Mouse (Mus musculus) CD4-positive helper T cell, adult 2 months (primary cell): Measurements from ENCODE around the gene Adcy1.

Source experiments
- DNase-seq: peaks from one replicate; pipeline ENCODE4 v3.0.0-alpha.2; 2012; ENCODE audit warnings: low read depth, missing footprints, low spot score

The Adcy1 gene

DNA sequence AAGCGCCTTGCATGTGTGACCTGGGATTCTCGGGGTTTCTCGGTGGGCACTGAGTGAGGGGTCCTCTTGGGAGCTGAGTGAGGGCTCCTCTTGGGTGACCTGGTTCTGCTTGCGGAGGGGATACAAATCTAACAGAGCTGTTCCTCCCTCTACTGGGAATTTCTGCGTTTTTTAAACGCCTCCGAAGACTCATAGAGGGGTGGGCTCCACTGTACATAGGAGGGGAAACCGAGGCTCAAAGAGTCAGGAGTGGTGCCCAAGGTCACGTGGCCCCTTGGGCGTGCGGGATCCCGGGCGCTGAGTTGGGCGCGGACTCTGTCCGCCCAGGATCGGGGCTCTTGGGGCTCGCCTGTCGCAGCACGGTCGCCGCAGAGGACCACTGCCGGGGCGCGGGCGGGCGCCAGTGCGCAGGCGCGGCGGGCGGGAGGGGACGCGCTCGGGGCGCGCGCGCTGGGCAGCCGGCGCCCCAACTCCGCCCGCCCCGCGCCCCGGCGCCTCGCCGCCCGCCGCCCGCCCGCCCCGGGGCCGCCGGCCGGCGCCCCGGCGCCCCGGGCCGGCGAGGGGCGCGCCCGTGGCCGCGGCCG, at the start of gene Adcy1:
Gene Adcy1, plus strand, starts transcription at position 489 of the 584 bp plus-strand sequence.
- DNase-seq = no peak

DNA sequence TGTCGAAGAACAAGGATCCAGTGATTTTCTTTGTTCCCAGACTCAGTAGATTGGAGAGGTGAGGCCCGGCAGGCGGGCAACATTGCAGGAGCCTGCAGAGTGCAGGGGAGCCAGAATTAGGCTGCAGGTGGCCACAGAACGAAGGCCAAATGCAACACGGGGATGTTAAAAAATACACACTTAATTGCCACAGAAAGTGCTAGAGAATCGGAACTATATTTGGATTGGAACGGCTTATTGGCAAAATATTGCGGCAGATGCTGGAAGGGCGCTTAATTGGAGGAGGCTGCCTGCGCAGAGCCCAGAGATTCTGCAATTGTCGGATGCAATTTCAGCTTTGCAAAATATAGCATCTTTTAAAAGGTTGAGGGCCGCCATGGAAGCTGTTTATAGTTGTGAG, 46.4 kb upstream of the Adcy1 start:
- DNase-seq = no peak

DNA sequence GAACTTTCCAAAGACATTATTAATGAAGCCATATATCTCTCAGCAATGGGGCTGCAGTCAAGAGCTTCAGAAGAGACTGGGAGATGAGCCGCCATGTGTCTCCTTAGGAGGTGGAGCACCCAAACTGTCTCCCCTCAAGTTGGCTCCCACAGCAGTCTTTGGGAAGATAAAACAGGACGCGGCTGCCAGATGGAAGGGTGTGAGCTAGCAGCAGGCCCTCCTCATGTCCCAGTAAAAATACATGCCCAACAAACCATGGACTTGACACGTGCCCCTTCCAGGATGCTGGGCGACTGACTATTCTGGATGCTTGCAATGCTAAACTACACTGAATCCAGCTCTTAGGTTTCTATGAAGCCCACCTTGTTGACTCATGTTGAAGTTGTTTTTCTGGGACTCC, 45.2 kb upstream of the Adcy1 start:
- DNase-seq = no peak

DNA sequence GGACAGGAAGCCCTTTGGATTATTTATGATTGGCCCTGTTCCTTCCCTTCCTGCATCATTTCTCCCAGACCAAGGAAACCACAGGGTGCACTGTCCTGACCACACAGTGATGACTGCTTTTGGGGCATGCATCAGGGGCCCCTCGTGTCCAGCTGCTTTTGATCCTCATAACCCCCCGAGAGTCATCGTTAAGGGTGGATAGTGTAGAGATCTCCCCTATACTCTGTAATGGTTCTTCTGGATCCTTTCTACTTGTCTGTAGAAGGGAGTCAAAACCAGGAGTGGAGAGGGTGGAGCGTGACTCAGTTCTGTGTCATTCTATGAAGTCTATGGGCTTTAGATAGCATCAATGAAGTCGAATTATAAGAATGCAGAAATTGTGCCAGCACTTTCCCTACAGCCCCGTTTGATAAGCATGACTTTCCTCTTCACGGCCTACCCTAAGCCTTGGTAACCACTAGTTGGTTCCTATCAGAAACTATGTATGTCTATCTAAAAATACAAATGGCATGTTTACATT, 44.2 kb upstream of the Adcy1 start:
- no peak for DNase-seq

DNA sequence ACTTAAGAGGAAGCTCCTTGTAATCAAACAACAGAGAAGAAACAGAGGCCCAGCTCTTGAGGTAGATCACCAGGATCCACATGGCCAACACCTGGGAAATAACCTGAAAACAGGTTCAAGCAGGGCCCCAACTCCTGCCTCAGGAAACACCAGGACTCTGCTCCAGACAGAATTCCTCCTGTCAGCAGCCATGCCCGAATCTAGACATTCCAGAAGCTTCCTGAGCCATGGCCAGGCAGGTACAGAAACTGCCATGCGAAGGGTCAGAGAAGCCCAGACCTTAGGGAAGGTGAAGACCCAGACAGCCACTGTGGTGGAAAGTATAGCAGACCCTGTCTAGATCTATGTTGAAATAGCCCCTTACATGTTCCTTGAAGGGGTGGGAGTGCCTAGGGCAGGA, 30.2 kb upstream of the Adcy1 start:
- DNase-seq = no peak

DNA sequence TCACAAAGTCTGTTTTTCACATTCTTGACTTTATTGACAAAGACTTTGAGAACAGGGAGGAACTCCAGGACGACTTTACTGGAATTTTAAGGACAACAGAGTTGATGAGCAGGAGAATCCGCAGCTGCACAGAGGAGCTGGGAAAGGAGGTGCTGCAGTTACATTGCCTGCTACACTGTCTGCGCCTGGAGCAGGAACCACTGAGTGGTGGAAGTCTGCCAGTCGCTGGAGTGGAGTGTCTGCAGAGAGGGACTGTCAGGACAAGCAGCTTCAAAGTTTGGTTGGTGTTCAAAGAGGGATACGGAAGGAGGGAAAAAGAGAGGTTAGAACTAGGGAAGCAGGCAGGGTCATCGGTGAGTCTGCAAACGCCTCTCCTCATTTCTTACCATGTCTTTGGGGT, 23.6 kb upstream of the Adcy1 start:
- DNase-seq = no peak

DNA sequence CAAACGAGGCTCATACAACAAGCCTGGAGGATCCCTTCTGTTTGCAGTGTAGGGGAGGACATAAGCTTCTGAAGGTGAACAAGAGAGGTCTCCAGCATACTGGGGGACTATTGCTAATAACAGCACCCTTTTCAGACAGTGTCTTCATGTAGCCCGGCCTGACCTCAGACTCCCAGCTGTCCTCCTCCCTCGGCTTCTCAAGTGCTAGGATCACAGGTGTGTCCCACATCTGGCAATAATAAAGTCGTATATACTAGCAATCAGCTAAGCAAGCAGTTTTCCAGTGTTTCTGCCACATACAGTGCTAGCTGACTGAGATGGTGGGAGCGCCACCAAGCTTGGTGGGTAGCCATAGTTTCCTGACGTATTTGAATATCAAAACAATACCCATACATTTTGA, 22.5 kb upstream of the Adcy1 start:
- no peak for DNase-seq

DNA sequence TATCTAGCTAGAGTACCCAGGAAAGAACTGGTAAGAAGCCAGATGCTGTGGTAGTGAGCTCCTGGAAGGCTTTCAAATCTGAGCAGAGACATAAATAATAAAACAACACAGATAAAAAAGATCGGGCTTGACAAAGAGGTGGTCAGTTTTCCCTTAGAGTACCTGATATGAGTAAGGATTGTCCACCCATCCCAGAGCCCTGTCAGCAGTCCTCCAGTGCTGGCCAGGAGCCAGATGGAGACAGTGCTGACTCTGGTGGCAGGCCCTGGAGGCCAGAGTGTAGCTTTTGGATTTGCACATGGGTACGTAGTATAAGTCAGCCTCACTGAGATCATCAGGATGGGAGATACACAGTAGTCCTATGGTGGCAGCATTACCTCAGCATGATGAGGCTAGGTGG, 16.1 kb upstream of the Adcy1 start:
- no peak for DNase-seq

DNA sequence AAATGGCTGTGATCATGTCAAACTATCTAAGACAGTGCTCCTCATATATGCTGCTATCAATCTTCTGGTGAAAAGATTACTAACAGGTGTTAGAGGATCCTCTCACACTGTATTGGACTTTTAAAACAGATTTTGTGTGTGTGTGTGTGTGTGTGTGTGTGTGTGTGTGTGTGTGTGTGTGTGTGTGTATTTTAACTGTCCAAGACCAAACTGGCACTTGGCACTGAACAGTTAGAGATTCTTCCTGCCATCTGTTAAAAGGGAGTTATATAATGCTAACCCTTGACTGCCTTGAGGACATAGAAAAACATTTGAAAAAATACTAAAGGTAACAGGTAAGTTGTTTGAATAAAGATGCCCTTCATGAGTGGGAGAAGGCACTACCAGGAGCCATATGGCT, 15.7 kb upstream of the Adcy1 start:
- DNase-seq = no peak

DNA sequence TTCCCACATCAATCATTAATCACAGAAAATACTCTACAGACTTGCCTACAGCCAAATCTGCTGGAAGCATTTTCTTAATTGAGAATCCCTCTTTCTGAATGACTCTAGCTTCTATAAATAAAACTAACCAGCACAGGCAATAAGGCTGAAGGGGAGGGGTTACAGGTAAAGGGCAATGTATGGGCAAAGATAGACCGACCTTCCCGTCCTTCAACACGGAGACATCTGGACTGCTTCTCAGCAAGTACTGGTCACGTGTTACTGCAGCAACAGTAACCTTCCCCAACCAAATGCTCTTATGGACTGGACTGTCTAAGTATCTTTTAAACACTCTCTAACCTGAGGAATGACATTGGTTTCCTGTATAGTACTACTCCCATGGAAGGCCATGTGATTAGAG, 9.6 kb upstream of the Adcy1 start:
- DNase-seq = no peak

DNA sequence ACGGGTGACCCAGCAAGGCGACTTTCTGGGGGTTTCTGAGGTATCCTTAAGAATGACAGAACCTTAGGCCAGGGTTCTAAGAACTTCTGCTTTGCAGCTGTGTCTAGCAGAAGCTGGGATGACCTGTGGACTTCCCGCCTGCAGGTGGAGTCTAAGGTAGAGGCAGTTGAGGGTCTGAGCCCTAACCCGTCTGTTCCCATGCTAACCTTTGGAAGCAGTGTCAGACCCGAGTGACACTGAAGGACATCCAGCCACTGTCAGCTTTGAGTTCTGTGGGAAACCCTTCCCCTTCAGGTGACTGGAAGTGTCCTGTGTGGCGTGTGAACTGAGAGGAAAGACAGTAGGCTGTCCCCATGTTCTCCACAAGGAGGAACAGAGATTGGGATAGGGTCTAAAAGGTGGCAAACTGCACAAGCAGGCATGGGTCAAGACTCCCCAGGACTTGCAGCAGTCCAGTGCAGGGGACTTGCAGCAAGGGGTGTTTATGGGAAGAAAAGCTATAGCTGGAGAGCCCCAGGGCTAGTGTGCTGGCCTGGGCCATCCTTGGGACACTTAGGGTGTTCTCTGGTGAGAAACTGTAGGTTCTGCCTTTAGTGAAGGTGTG, 8.5 kb upstream of the Adcy1 start:
- DNase-seq = no peak

DNA sequence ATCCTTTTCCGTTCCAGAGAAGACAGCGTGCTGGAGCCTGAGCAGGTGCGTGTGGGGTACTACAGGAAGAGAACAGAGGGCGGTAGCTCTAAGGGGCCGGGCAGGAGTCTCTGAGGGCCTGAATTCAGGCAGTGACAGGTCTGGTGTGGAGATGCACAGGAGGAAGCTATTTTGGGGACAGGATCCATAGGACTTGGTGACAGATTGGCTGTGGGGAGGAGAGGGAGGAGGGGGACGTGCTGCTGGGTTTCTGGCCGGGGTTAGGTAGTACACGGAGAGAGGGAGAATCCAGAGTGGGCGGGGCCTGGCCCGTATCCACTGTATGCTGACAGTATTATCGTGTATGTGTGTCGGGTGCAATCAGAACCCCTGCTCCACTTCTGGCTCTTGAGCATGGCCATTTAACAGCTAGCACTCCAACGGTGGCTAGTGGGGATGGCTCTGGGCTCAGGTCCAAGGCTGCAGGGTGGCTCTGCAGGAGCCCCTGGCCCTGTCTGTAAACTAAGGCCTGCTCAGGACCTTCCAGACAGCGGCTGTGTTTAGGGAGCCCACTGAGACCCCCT, 7.8 kb upstream of the Adcy1 start:
- no peak for DNase-seq

DNA sequence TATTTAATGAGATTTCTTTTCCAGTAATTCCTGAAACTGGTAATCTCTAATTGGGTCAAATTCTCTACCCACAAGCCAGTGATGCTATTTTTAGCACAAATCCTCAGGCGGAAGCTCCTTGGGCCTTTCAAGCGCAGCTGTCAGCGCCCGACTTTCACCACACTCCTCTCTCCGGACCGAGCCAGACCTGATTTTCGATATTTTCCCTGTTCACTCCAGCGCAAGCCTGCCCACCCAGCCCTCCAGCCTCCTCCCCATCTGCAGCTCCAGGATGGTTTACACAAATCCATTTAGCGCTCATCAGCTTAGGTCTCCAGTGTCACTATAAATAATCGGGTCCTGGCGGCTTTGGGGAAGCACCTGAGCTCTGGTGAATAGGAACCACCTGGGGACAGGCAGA, 7.2 kb upstream of the Adcy1 start:
- DNase-seq = no peak

DNA sequence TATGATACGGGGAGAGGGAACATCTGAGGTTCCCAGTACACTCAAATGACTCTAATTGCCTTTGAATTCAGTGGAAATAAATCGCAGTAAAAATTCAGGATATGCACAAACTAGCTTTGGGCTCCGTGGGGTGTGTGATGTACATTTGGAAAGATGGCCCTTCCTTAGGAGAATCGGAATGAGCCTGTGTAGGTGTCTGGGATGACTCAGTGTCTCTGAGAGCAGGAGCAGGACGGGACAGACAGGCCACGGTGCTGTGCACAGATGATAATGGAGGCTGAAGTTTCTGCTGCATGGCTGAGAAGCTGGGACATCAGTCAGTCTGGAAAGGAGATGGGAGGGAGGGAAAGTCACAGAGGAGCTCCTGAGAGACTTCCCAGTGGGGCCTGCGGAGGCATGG, 5.5 kb upstream of the Adcy1 start:
- no peak for DNase-seq

DNA sequence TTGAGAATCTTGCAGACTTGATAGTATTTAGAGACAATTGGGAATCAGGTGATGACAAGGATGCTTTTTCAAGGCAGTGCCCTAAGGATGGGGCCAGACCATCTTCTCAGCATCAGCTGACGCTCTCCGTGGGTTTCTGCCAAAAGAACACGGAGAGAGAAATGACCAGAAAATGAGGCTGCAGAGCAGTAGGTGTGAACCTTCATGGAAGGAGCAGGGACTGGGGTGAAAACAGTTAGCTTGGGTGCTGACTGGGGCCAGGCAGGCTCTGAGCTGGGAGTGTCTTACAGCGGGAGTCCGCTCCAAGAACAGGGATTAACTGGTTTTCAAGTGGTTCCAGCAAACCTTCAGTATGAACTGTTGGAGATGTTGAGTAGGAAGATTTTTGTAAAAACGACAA, 1.3 kb upstream of the Adcy1 start:
- no peak for DNase-seq

DNA sequence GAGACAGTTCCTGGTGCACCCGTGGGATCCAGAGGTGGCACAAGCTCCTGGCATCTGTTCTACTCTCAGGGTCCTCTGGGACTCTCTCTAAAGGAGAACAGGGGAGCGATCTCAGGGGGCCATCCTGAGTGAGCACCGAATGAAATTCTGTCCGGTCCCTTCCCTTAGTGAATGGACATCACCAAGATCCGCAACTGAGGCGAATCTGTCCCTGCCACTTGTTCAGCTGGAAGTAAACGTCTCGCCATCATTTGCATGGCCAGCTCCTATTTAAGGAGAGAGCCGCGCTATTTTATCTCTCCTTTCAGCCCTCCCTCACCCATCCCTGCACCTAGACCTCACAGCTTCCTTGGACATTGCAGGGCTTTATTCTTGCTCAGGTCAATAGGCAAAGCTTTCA, 723 bp upstream of the Adcy1 start:
- no peak for DNase-seq

DNA sequence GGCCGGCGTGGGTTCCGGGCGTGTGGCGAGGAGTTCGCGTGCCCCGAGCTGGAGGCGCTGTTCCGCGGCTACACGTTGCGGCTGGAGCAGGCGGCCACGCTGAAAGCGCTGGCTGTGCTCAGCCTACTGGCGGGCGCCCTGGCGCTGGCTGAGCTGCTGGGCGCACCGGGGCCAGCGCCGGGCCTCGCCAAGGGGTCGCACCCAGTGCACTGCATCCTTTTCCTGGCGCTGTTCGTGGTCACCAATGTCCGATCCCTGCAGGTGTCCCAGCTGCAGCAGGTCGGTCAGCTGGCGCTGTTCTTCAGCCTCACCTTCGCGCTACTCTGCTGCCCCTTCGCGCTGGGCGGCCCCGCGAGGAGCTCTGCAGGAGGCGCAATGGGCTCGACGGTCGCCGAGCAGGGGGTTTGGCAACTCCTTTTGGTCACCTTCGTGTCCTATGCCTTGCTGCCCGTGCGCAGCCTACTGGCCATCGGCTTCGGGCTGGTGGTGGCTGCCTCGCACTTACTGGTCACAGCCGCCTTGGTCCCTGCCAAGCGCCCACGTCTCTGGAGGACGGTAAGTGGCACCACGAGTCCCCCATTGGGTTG, 485 bp downstream of the Adcy1 start:
- no peak for DNase-seq

DNA sequence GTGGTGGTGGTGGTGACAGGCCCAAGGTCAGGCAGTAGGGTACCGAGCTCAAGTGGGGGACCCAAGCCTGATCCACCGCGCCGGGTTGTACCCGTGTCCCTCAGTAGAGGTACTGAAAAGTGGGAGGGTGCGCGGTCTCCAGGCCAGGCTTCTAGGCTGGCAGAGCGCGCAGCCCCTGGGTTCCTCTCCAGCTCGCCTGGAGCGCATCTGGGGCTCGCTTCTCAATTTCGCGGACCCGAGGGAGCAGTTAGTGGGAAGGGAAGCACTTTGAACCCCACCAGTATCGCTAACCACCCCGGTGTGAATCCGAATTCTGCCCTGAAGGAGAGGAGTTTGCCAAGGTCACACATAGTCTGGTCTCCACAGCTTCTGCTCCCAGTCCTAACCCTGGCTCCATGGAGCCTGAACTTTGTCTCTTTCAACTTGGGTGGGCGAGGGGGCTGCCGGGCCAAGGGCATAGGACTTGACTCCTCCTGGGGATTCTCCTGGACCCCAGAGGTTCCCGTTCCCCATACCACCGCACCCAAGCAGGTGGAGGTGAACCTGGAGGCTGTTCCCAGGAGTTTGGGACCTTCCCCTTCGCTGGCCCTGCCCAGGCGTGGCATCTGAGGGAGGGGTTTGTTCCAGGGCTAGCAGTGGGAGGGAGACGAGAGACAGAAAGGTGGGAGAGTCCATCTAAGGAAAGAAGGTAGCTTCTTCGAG, 1.3 kb downstream of the Adcy1 start:
- DNase-seq = no peak

DNA sequence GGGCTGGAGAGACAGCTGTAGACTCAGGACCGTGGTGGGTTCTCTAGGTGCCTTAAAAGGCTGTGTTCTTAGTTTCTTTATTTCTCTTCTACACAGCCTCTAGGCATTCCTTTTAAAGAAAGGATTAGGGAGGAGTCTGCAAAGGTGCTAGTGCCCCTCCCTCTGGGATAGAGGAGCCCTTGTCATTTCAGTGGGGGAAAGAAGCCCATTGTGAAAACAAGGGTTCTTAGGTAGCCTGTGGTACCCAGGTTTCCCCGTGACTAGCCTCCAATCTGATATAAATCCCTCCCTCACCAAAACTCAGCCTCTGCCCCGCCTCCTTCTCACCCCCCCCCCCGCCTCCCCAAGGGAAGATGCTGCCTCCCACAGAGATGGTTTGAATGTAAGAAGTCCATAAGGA, 2.1 kb downstream of the Adcy1 start:
- no peak for DNase-seq

DNA sequence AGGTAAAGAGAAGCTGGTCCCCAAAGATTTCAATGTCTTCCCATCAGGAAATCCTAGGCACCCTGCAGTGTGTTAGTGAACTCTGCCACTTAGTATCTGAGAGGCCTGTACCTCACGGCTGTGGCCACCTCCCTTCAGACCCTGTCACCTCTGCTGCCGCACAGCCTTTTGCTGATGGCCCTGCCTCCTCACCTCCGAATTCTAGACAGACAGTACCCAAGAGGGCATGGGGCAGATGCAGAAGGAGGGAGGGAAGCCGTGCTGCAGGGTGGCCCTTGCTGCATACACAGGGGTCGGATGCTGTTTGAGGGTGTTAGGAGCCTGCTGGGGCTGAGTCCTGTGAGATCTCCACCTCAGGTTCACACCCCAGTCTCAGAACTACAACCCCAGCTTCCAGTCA, 2.6 kb downstream of the Adcy1 start:
- DNase-seq = no peak

DNA sequence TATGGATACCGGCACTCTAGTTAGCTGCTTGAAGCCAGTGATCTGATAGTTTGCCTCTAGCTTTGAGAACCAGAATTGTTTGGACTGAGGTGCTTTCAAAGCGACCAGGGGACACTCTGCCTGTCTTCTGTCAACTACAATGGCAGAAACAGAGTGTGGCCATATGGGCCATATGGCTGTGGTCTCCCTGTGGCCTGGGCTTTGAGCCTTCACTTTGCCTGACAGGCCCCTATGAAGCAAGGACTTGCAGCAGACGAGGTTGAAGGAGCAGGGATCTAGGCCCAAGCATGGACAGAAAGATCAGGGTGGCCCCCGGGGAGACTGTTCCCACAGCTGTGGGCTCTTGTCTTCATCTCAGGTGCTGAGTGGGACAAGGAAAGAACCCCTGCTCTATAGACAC, 4.0 kb downstream of the Adcy1 start:
- DNase-seq = no peak

DNA sequence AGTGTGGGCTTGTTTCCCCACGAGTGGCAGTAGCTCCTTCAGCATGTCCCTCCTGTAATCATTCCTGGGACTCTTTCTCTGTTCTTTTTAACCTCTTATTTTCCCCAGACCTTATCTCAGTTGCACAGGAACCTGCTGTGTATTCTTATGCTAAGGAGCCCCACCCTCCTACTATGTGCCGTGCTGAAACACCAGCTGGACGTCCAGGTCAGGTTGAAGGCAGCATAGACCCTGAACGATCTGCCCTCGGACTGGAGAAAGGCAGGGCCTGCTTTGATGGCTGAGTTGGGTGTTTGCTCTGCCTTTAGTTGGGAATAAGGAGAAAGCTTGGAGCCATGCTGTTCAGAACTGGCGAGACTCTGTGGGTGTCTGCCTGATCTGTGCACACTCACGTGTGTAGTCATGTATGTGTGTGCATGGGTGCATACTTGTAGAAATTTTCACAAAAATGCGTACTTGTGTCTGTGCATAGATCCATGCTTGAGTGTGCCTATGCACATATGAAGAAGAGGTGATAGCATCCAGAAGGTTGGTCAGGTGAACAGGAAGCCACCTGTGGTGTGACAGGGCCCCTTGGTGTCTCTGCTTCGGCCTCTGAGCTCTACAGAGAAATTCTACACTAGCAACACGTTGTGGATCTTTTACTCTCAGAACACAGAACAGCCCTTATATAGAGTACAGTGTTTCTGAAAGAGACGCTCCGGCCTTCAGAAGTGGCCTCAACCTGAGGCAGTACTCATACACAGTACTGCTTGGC, 5.4 kb downstream of the Adcy1 start:
- DNase-seq = no peak
